Mouse (Mus musculus) megakaryocyte, embryonic 14.5 days (primary cell): ENCODE measurements around the gene Mpv17. TPM values are rescaled to one million over a fixed set of nuclear protein-coding genes. Genes with fewer than 3 reads are reported as not detected.
A peak's percentile ranks its signal among the peaks of the same experiment; 100 is the strongest.

Experiments used
- H3K27me3 ChIP-seq: replicated peaks from 2 replicates; pipeline ENCODE3; 2012; ENCODE audit warnings: inconsistent platforms
- H3K36me3 ChIP-seq: replicated peaks from 2 replicates; pipeline ENCODE3; 2012; ENCODE audit warnings: low read length, inconsistent platforms, mixed read lengths
- H3K4me1 ChIP-seq: 2 replicates; pipeline ENCODE4 v1.6.1; 2012; ENCODE audit warnings: inconsistent platforms
- H3K4me3 ChIP-seq: replicated peaks from 2 replicates; pipeline ENCODE3; 2012; ENCODE audit warnings: moderate library complexity, mild to moderate bottlenecking, inconsistent platforms
- H3K9me3 ChIP-seq: 2 replicates; pipeline ENCODE4 v1.6.1; 2012; ENCODE audit warnings: inconsistent platforms
- FLI1 ChIP-seq: IDR thresholded peaks from 2 replicates; pipeline ENCODE4 v1.6.1; 2012; ENCODE audit warnings: low read length, inconsistent platforms, mixed read lengths
- GATA1 ChIP-seq: IDR thresholded peaks from 3 replicates; pipeline ENCODE4 v1.6.1; 2012; ENCODE audit warnings: mixed read lengths, low read length, inconsistent platforms, borderline replicate concordance
- polyA plus RNA-seq: library from polyadenylated mRNA; stranded (reverse); fragments of >175 nt; gene quantifications from 2 replicates; pipeline ENCODE4 v1.2.3, GENCODE M21; 2012; ENCODE audit warnings: low replicate concordance; ENCODE audit not compliant: insufficient read depth

Mpv17 gene
- polyA plus RNA-seq, 1 experiment = 46.6 TPM

DNA sequence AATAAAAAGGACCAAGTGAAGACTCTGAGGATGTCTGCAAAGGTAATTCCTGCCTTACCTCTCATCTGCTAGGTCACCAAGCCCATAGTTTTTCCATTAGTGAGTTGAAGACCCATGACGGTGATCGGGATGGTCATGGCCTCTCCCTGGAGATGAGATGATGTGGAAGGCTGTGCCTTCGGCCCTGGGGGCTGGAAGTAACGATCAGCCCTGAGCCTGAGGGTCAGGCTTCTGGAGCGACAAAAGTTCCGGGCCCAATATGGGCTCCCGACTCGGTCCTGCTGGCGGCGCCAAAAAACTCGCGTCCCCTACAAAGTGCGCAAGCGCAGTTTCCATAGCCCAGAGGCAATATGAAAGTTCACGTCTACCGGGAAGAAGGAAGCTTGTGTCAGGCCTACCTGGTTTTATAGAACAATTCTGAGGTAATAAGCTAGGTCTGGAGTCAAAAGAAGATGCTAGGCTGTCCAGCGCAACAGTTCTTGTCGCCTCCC, 46.0 kb downstream of the Mpv17 start, which contains the start of gene Slc30a3:
TSS of gene Slc30a3 (minus strand) at position 238 of the 491 bp plus-strand sequence.
- H3K4me3 ChIP-seq = no peak within 1 kb of the TSS
- H3K4me1 ChIP-seq = 0 out of 2 replicates have a peak, but pooled peaks cover 3% of the 10 kb centered on the region
- H3K36me3 ChIP-seq = no peaks in the 10 kb centered on the region
- H3K27me3 ChIP-seq = peaks cover 56% of the 10 kb centered on the region
- 0 out of 2 replicates have a peak, but pooled peaks cover 3% of the 10 kb centered on the region for H3K9me3 ChIP-seq
- TF ChIP-seq FLI1 = no peak
- no peak for TF ChIP-seq GATA1

DNA sequence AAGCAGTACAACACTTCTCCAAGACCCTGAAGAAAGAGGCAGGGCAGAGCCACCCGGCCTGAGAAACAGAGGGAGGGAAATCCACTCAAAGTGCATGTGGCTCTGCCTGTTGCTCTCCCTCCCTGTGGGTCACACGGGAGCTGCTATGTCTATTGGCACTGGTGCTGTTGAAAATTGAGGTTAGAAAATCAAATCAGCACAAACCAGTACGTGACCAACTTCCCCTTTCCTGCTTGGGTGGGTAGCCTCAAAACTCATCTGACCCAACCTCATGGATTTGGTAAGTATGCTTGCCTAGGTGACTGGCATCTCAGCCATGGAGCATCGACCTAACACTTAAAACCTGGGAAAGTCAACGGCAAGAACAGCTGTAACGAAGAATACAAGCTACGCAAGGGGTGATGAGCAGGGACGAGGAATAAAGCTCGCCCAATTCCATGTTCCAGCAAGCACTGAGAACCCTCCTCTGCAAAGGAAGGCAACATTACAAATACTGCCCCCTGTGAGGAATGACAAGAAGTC, 48.2 kb downstream of the Mpv17 start, which contains the start of gene Dnajc5g:
TSS of gene Dnajc5g (plus strand) at position 472 of the 522 bp plus-strand sequence.
- 0 out of 2 replicates have a peak, but pooled peaks cover 3% of the 10 kb centered on the region for H3K4me1 ChIP-seq
- TF ChIP-seq FLI1 (no peak), GATA1 (no peak)
- no peak within 1 kb of the TSS for H3K4me3 ChIP-seq
- no peaks in the 10 kb centered on the region for H3K9me3 ChIP-seq
- peaks cover 60% of the 10 kb centered on the region for H3K27me3 ChIP-seq
- H3K36me3 ChIP-seq = no peaks in the 10 kb centered on the region

DNA sequence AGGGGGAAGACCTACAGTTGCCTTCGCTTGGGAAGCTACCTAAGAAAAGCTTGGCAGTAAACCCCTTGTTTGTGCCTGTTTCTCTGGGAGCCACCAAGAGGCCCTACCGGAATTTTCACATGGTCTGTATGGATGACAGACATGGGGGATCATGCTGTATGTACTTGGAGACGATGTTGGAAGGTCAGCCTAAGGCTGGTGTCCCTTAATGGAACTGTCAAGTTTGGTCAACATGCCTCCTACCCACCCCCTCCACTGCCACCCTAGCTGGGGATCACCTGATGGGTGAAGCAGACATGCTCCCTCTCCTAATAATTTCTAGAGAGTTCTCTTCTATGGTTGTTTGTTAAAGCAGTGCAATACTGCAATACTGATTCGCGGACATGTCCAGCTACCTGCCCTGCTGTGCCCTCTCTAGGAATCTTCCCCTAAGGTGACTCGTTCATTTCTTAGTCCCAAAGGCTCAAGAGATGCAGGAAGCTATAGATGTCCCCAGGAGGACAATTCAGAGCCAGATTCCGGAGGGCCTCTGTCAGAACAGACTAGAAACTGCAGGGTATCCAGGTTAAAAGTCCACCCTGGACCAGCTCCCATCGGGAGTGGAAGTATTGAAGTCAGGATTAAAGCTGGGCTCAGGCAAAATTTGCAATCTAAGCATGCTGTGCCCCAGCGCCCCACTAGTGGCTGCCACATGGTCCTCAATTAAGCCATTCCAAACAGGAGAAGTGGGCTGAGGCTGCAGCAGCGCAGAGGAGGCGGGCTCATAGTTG, 58.2 kb downstream of the Mpv17 start:
- H3K4me1 ChIP-seq = peaks cover 38% of the 10 kb centered on the region
- peaks cover 5% of the 10 kb centered on the region for H3K9me3 ChIP-seq
- H3K36me3 ChIP-seq = no peaks in the 10 kb centered on the region
- TF ChIP-seq GATA1 (no peak), FLI1 (no peak)
- peaks cover 90% of the 10 kb centered on the region for H3K27me3 ChIP-seq
- H3K4me3 ChIP-seq = peak overlapping the region; percentile 87

DNA sequence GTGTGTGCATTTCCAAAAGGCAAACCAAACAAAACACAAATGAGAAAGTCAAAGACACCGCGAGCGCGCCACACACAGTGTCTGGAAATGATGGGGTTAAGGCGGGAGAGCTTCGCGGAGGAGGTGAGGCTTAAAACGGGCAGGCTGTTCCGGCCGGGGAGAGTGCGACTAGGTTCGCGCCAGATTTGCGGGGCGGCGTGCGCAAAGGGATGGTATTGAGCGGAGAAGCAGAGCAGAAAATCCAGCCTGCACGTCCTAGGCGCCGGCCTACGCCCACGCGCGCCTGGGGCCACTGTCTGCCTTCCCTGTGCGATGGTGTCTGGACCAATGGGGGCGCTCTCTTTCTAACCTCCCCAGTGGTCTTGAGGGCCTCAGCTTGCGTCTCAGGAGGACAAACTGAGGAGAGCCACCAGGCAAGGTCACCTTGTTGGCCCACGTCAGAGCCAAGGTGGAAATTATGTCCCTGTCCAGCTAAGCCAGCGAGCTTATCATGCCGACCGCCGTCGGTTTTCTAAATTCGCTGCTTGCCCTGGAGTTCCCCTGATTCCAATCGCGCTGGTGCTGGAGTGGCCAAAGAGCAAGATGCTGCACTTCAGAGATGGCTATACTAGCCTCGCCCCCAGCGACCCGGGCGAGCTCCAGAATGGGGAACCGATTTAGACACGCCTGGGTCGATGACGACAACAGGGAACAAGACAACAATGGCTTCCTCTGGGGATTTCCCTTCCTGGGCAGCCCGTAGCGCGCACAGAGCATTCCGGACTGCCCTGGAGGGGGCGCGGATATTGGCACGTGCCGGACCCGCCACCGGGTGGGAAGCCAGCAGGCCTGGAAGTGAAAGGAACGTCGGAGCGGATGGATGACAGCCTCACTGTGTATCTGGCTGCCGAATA, 59.0 kb downstream of the Mpv17 start:
- no peak for TF ChIP-seq FLI1
- no peak for TF ChIP-seq GATA1
- no peaks in the 10 kb centered on the region for H3K36me3 ChIP-seq
- H3K27me3 ChIP-seq = peaks cover 95% of the 10 kb centered on the region
- H3K9me3 ChIP-seq = peaks cover 5% of the 10 kb centered on the region
- H3K4me1 ChIP-seq = peaks cover 38% of the 10 kb centered on the region
- H3K4me3 ChIP-seq = peak overlapping the region; percentile 87

DNA sequence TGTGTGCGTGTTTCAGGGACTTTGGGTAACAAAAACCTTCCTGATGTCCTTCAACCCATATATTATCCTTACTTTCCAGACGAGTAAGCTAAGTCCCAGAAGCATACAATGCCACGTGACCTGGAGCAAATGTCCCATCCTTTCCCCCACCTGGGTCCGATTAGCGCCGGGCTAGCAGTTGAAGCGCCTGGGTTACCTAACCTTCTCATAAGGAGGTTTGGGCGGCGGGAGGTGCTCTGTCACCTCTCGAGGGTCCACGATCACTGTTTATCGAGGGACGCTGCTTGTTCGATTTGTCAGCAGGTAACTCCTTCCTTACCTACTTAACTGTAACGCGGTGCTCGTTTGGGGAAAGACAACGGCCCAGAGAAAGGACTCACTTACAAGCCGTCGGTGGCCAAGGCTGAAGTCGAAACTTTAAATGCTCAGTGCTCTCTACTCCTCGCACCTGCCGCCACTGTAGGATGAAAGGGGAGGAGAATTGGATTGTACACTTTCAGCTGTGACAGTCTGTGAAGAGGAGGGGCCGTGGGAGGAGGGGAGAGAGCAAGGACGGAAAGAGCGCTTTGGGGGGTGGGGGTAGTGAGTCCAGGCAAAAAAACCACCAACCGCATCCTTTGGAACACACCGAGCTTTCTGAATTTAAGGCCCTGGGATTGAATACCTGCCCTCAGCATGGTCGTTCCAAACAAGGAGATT, 59.8 kb downstream of the Mpv17 start:
- no peak for TF ChIP-seq GATA1
- TF ChIP-seq FLI1 = no peak
- Histone ChIP-seq H3K27me3 (peaks cover 96% of the 10 kb centered on the region), H3K4me1 (peaks cover 38% of the 10 kb centered on the region), H3K9me3 (peaks cover 5% of the 10 kb centered on the region), H3K4me3 (peak overlapping the region; percentile 87), H3K36me3 (no peaks in the 10 kb centered on the region)

DNA sequence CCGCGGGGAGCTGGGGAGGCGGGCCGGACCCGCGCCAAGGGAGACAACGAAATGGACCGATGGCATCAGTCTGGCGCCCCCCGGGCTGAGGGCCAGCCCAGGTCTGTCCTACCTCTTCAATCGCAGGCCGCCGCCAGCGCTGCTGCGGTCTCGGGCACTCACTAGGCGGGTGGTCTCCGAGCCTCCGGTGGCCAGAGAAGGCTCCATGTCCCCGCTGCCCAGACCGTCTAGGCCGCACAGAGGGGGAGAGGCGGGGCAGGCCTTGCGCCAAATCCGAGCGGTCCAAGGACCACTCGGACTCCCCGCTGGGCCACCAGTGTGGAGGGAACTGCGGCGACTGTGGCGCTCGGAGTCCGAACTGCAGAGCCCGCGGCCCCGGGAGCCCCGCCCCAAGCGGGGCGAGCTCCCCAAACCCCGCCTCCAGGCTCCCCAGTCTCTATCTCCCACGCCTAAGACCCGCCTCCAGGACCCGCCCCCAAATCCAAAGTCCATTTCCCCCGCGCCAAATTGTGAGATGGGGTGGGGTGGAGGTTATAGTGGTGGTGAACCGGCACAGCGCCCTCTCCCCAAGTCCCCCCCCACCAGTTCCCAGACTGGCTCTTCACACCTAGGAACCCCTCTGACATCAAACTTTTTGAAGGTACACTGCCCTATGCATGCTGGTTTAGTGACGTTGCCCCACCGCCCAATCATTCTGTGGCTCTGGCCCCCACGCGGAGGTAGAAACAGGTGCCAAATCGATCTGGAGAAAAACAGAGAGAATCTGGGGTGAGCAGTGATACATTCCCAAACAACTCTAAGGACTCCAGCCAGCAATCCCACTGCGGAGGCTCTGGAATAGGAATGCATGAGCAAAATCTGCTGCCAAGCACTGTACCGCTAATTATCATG, 60.7 kb downstream of the Mpv17 start:
- Histone ChIP-seq H3K27me3 (peaks cover 97% of the 10 kb centered on the region), H3K36me3 (no peaks in the 10 kb centered on the region), H3K9me3 (peaks cover 5% of the 10 kb centered on the region), H3K4me3 (peak overlapping the region; percentile 83), H3K4me1 (peaks cover 38% of the 10 kb centered on the region)
- TF ChIP-seq FLI1 = no peak
- TF ChIP-seq GATA1 = no peak

DNA sequence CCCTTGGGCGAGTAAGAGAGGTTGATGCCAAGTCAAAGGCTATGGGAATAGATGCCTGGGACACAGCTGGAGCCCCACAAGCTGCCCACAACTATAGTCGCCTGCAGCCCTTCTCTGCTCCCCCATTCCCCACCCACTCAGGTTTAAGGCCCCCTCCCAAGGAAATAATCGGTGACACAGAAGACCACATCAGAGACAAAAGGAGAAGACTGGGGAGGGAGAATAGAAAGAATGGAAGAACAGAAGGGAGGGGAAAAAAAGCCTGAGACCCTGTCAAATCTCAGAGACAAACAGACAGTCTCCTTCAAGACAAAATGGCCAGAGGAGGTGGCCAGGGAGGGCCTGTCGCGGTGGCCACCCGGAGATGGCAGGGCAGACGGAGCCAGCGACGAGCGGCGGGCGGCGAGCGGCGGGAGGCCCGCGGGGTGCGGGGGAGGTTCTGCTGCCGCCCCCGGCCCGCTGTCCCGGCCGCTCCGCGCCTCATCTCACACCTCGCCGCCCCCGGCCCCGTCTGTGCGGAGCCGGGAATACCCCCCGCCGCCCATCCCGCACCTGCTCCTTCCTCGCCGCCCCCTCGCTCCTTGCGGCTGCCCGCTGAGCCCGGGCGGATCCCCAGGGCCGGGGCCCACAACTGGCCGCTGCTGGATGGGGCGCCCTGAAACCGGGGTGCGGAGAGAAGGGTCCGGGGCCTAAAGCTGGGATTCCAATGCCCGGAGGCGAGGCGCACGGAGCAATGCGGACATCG, 61.6 kb downstream of the Mpv17 start:
- no peak for TF ChIP-seq GATA1
- TF ChIP-seq FLI1 = no peak
- Histone ChIP-seq H3K36me3 (no peaks in the 10 kb centered on the region), H3K9me3 (peaks cover 4% of the 10 kb centered on the region), H3K4me1 (peaks cover 38% of the 10 kb centered on the region), H3K27me3 (peaks cover 98% of the 10 kb centered on the region), H3K4me3 (peak overlapping the region; percentile 83)

Other genes with a start within 250 kb of the Mpv17 start
- 57.7 and 180 TPM in 2 replicates for gene Ost4, start 246.5 kb downstream of the Mpv17 start, polyA plus RNA-seq
- 427 and 497 TPM in 2 replicates for gene Emilin1, start 240.8 kb downstream of the Mpv17 start, polyA plus RNA-seq
- gene Khk, start 232.8 kb downstream of the Mpv17 start, polyA plus RNA-seq = 11.7 and 40.4 TPM in 2 replicates
- gene Cgref1, start 208.7 kb downstream of the Mpv17 start, polyA plus RNA-seq = not detected in 2 replicates
- 43.7 and 59.1 TPM in 2 replicates for gene Preb, start 193.9 kb downstream of the Mpv17 start, polyA plus RNA-seq
- gene Tcf23, start 185.6 kb downstream of the Mpv17 start, polyA plus RNA-seq = not detected in 2 replicates
- 6.5 and 48.6 TPM in 2 replicates for gene Atraid, start 105.9 kb downstream of the Mpv17 start, polyA plus RNA-seq
- gene Slc5a6, start 105.3 kb downstream of the Mpv17 start, polyA plus RNA-seq = 5.0 and 8.2 TPM in 2 replicates
- gene Cad, start 99.5 kb downstream of the Mpv17 start, polyA plus RNA-seq = 218 and 333 TPM in 2 replicates
- not detected in 2 replicates for gene Dnajc5g, start 48.0 kb downstream of the Mpv17 start, polyA plus RNA-seq
- not detected in 2 replicates for gene Slc30a3, start 46.0 kb downstream of the Mpv17 start, polyA plus RNA-seq
- gene Trim54, start 37.5 kb downstream of the Mpv17 start, polyA plus RNA-seq = not detected in 2 replicates
- not detected in 2 replicates for gene Ucn, start 15.4 kb downstream of the Mpv17 start, polyA plus RNA-seq
- 7.0 and 7.9 TPM in 2 replicates for gene Gm29609, start 25.7 kb upstream of the Mpv17 start, polyA plus RNA-seq
- gene Gtf3c2, start 25.9 kb upstream of the Mpv17 start, polyA plus RNA-seq = 9.1 and 15.0 TPM in 2 replicates
- gene Snx17, start 39.0 kb upstream of the Mpv17 start, polyA plus RNA-seq = 5.4 and 54.1 TPM in 2 replicates
- 92.1 and 146 TPM in 2 replicates for gene Eif2b4, start 39.2 kb upstream of the Mpv17 start, polyA plus RNA-seq
- gene Zfp513, start 48.1 kb upstream of the Mpv17 start, polyA plus RNA-seq = 34.2 and 67.1 TPM in 2 replicates
- gene Ppm1g, start 66.4 kb upstream of the Mpv17 start, polyA plus RNA-seq = 188 and 232 TPM in 2 replicates
- 25.6 and 48.2 TPM in 2 replicates for gene Nrbp1, start 86.6 kb upstream of the Mpv17 start, polyA plus RNA-seq
- gene Gm9970, start 87.0 kb upstream of the Mpv17 start, polyA plus RNA-seq = not detected in 2 replicates
- gene Krtcap3, start 97.4 kb upstream of the Mpv17 start, polyA plus RNA-seq = 0.48 TPM in 1 of 2 replicates, not detected in the other
- 8.8 and 19.3 TPM in 2 replicates for gene Ift172, start 136.9 kb upstream of the Mpv17 start, polyA plus RNA-seq
- not detected in 2 replicates for gene Fndc4, start 141.8 kb upstream of the Mpv17 start, polyA plus RNA-seq
- gene Gckr, start 143.2 kb upstream of the Mpv17 start, polyA plus RNA-seq = not detected in 2 replicates